Mouse (Mus musculus): ENCODE measurements around the gene Vmn1r207-ps.
"Not testable (repeated sequence)": the region's sequence is repeated elsewhere in the genome, so short reads cannot be mapped to it uniquely, and the experiment has no call there.

Vmn1r207-ps gene

DNA sequence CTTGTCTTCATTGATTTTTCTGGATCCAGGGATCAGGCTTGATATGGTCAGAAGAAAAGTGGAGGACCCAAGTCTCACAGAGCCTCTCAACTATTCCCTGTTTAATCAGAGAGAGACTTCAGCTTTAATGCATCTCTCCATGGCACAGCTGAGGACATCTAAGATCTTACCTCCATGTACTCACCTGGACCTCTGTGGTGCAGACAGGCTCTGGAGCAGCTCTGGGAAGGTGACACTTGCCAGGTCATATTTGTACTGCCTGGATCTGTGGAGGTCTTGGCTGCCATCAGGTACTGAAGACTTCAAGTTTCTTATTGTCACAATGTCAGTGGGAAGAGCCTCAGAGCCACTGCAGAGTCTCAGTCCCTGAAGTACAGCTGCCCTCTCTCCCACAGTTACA lies at the start of gene Vmn1r207-ps:
Gene Vmn1r207-ps, minus strand, starts transcription at position 101 of the 400 bp plus-strand sequence.
- not testable (repeated sequence) for DNase-seq (ENCODE audit: low spot score)

DNA sequence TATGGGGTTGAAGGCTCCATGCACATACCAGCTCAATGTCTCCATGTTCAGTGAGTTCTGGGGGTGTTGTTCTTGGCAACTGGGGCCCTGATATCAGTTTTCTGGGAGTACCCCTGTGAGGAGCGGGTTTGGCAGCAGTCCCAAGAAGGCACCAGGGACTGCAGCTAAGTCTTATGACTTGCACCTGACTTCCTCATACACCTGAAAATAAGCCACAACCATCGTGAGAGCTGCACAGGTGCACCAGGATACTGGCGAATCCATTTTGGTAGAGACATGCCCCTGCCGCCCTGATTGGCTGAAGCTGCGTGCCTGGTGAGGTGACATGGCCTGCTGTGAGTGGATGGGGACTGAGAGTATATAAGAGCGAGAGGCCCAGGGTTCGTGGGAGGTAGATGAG lies 47.9 kb upstream of the Vmn1r207-ps start, which contains the start of gene Vmn1r208:
Gene Vmn1r208, minus strand, starts transcription at position 101 of the 400 bp plus-strand sequence.
- DNase-seq (ENCODE audit: low spot score): not testable (repeated sequence)

DNA sequence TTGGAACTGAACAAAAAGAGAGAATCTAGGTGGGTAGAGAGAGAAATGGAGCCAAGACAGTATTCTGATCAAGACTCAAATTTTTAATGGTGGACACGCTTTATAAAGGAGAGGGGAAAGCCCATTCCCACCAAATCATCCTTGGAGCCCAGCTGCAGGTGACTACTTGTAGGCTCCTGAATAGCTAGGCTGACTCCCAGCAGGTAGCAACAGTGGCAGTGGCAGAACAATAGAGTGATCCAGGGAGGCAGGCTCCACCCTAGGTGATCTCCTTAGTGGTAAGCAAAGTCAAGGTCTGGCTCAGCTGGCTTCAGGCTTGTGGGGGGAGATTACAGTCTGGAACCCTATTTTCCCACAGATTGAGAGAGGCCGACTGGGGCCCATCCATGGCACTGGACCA lies 42.2 kb upstream of the Vmn1r207-ps start:
- not testable (repeated sequence) for DNase-seq (ENCODE audit: low spot score)

DNA sequence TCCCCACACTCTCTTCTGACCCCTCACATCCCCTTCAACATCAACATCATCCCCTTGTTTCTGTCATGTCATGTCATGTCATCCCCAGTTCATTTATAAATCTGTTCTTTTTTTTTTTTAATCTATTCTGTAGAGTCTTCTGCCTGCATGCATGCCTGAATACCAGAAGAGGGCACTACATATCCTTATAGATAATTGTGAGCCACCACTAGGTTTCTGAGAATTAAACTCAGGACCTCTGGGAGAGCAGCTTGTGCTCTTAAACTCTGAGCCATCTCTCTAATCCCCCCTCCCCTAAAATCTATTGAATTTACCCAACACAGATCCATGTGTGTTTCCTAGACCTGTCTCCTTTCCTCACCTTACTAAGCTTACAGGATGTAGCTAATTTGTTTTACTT lies 18.1 kb upstream of the Vmn1r207-ps start:
- no peak for DNase-seq (ENCODE audit: low spot score)

DNA sequence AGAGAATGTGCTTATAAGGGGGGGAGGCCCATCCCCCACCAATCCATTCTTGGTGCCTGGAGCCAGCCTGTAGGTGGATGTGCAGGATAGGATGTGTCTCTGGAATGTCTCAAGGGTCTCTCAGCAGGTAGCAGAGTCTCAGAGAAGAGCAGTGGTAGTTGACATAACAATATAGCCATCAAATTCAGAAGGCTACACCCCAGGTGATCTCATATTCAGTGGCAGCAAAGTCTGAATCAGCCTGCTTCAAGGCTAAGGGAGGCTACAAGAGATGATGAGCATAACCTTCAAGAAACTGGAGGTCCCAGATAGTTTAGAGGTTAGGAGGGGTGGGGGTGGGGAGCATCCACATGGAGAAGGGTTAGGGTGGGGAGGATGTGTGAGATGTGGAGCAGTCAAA lies 22.5 kb downstream of the Vmn1r207-ps start:
- DNase-seq (ENCODE audit: low spot score): not testable (repeated sequence)

DNA sequence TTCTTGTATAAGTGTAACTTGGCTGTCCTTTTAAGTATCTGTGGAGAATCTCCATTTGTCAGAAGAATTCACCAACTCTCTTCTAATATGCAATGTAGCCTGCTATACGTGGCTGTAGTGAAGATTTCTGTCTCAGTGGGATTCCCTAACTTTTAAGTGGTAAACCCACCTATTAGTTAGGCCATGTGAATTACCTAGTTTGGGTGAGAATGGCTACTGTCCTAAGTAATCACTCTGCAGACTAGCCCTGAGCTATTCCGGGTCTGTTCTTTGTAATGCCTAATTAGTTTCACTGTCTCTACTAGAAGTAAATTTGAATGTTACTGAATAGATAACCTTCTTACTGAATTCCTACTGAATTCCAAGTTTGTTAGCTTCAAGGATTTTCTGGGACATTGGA lies 26.5 kb downstream of the Vmn1r207-ps start:
- not testable (repeated sequence) for DNase-seq (ENCODE audit: low spot score)
